Mouse (Mus musculus): ENCODE results near the gene Tub.

DNA sequence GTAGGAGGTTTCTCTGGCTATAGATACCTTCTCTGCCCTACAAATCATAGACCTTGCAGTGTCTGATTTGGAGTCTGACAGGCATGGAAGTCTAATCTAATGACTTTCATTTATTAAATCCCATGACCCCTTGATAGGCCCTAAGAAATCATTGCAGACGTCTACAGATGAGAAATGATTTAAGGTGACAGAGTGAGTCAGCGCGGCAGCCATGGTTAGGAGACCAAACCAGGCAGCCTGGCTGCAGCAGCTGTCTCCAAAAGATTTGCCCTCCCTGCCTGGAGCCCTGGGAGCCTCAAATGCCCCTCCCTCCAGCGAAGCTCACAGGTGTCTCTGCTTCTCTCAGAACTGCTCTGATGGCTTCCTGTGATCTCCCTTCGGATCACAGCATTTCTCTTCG is 46.0 kb downstream of the Tub start:
- TF ChIP-seq POLR2A (IDR thresholded peaks at IDR 0.05; ENCODE audit: insufficient read depth, low read length): no peak
- no peak for TF ChIP-seq EP300 (IDR thresholded peaks at IDR 0.05; ENCODE audit: insufficient read depth, low read depth, low read length)
- no peak for TF ChIP-seq CTCF (IDR thresholded peaks at IDR 0.05; ENCODE audit: low read depth, low read length)
